Mouse (Mus musculus) embryonic facial prominence, embryonic 10.5 days (tissue): Measurements from ENCODE around the gene Nfyb. TPM values are rescaled to one million over a fixed set of nuclear protein-coding genes. Genes with fewer than 3 reads are reported as not detected.

Experiments
- DNase-seq: peaks from one replicate; pipeline ENCODE4 v3.0.0-alpha.2; 2017; ENCODE audit warnings: low spot score
- H3K27ac ChIP-seq: fragments of 300-500 bp; sonication (generic); replicated peaks from 2 replicates; pipeline ENCODE4 v1.5.1; 2016; ENCODE audit warnings: mild to moderate bottlenecking
- H3K27me3 ChIP-seq: fragments of 300-500 bp; sonication (generic); replicated peaks from 2 replicates; pipeline ENCODE4 v1.6.1; 2016; ENCODE audit warnings: low read depth, mild to moderate bottlenecking; ENCODE audit not compliant: poor library complexity, severe bottlenecking
- H3K36me3 ChIP-seq: fragments of 300-500 bp; sonication (generic); replicated peaks from 2 replicates; pipeline ENCODE4 v1.6.1; 2016; ENCODE audit warnings: mild to moderate bottlenecking, moderate library complexity
- H3K4me1 ChIP-seq: fragments of 300-500 bp; sonication (generic); 2 replicates; pipeline ENCODE4 v1.6.1; 2016
- H3K4me3 ChIP-seq: fragments of 300-500 bp; sonication (generic); 2 replicates; pipeline ENCODE4 v1.5.1; 2016; ENCODE audit warnings: mild to moderate bottlenecking, moderate library complexity
- H3K9me3 ChIP-seq: fragments of 300-500 bp; sonication (generic); 2 replicates; pipeline ENCODE4 v1.6.1; 2016; ENCODE audit warnings: mild to moderate bottlenecking
- WGBS: fragments of 180-500 bp; shearing (Covaris S2); methylation state at CpG from one replicate; pipeline ENCODE4 v1.1.7; 2016; 5-methylcytosine and 5-hydroxymethylcytosine counted together
- polyA plus RNA-seq: library from polyadenylated mRNA; unstranded; fragments of >200 nt; fragmentation: Nextera tagmentation; extraction: Ambion mirVana; gene quantifications from 2 replicates; pipeline ENCODE4 v1.2.1, GENCODE M21; 2016

The Nfyb gene
- polyA plus RNA-seq, 1 experiment from 2014 or later: 56.3 TPM

- H3K27me3 ChIP-seq: no peaks in the 10 kb centered on the region
- WGBS: 32% methylated on average over 12 of the region's 12 CpGs
Measured at GRCm38 (mm10) chr10:82796471-82797118, 32.7 kb upstream of the Nfyb start.

GRCm38 (mm10) chr10:82795767-82796166 is 31.8 kb upstream of the Nfyb start:
- Histone ChIP-seq H3K4me3 (peak overlapping the region; percentile 34), H3K27ac (peak overlapping the region; percentile 78)
- WGBS: 48% methylated on average over 8 of the region's 8 CpGs

More at GRCm38 (mm10) chr10:82796471-82797118, 32.7 kb upstream of the Nfyb start:
- H3K27ac ChIP-seq: peak overlapping the region; percentile 78
- H3K4me3 ChIP-seq: no peak overlapping the region
- DNase-seq: peak; percentile 38
- H3K4me1 ChIP-seq: peaks cover 25% of the 10 kb centered on the region
- H3K36me3 ChIP-seq: no peaks in the 10 kb centered on the region
- H3K9me3 ChIP-seq: peaks cover 2% of the 10 kb centered on the region; the same call in 1 of the 2 replicates

GRCm38 (mm10) chr10:82795071-82795731 is 31.3 kb upstream of the Nfyb start:
- whole genome bisulfite sequencing: 38% methylated on average over 15 of the region's 15 CpGs
- peak overlapping the region; percentile 34 for H3K4me3 ChIP-seq
- DNase-seq: peak; percentile 36

More at GRCm38 (mm10) chr10:82795767-82796166, 31.8 kb upstream of the Nfyb start:
- H3K36me3 ChIP-seq: no peaks in the 10 kb centered on the region
- peaks cover 25% of the 10 kb centered on the region for H3K4me1 ChIP-seq
- H3K9me3 ChIP-seq: peaks cover 2% of the 10 kb centered on the region; the same call in 1 of the 2 replicates
- DNase-seq: no peak
- no peaks in the 10 kb centered on the region for H3K27me3 ChIP-seq

GRCm38 (mm10) chr10:82792311-82792710 is 28.4 kb upstream of the Nfyb start:
- Histone ChIP-seq H3K9me3 (peaks cover 2% of the 10 kb centered on the region; the same call in 1 of the 2 replicates), H3K4me3 (no peak overlapping the region), H3K4me1 (peaks cover 25% of the 10 kb centered on the region), H3K27me3 (no peaks in the 10 kb centered on the region), H3K36me3 (no peaks in the 10 kb centered on the region), H3K27ac (no peak overlapping the region)
- DNase-seq: no peak
- WGBS: 77% methylated on average over 2 of the region's 2 CpGs

More at GRCm38 (mm10) chr10:82795071-82795731, 31.3 kb upstream of the Nfyb start:
- Histone ChIP-seq H3K4me1 (peaks cover 25% of the 10 kb centered on the region), H3K27me3 (no peaks in the 10 kb centered on the region), H3K27ac (peak overlapping the region; percentile 78), H3K9me3 (peaks cover 2% of the 10 kb centered on the region; the same call in 1 of the 2 replicates), H3K36me3 (no peaks in the 10 kb centered on the region)

GRCm38 (mm10) chr10:82791713-82792112 is 27.8 kb upstream of the Nfyb start:
- 90% methylated on average over 3 of the region's 3 CpGs for WGBS
- H3K27me3 ChIP-seq: no peaks in the 10 kb centered on the region
- DNase-seq: no peak
- H3K27ac ChIP-seq: no peak overlapping the region
- H3K4me1 ChIP-seq: peaks cover 20% of the 10 kb centered on the region
- H3K9me3 ChIP-seq: peaks cover 2% of the 10 kb centered on the region; the same call in 1 of the 2 replicates
- H3K36me3 ChIP-seq: no peaks in the 10 kb centered on the region
- no peak overlapping the region for H3K4me3 ChIP-seq

GRCm38 (mm10) chr10:82790504-82790903 is 26.6 kb upstream of the Nfyb start:
- Histone ChIP-seq H3K36me3 (no peaks in the 10 kb centered on the region), H3K4me1 (peaks cover 8% of the 10 kb centered on the region), H3K27ac (no peak overlapping the region), H3K27me3 (no peaks in the 10 kb centered on the region), H3K4me3 (no peak overlapping the region), H3K9me3 (peaks cover 2% of the 10 kb centered on the region; the same call in 1 of the 2 replicates)
- WGBS: 90% methylated on average over 5 of the region's 5 CpGs
- no peak for DNase-seq

GRCm38 (mm10) chr10:82789181-82789580 is 25.2 kb upstream of the Nfyb start:
- DNase-seq: no peak
- peaks cover 2% of the 10 kb centered on the region; the same call in 1 of the 2 replicates for H3K9me3 ChIP-seq
- no peaks in the 10 kb centered on the region for H3K4me1 ChIP-seq
- H3K36me3 ChIP-seq: no peaks in the 10 kb centered on the region
- no peak overlapping the region for H3K27ac ChIP-seq
- H3K4me3 ChIP-seq: no peak overlapping the region
- no peaks in the 10 kb centered on the region for H3K27me3 ChIP-seq

- H3K36me3 ChIP-seq: no peaks in the 10 kb centered on the region
- H3K4me1 ChIP-seq: peaks cover 8% of the 10 kb centered on the region
- H3K9me3 ChIP-seq: no peaks in the 10 kb centered on the region
- H3K4me3 ChIP-seq: no peak overlapping the region
- WGBS: 40% methylated on average over 2 of the region's 2 CpGs
- DNase-seq: no peak
- no peak overlapping the region for H3K27ac ChIP-seq
- no peaks in the 10 kb centered on the region for H3K27me3 ChIP-seq
Measured at GRCm38 (mm10) chr10:82782472-82782871, 18.5 kb upstream of the Nfyb start.

- no peak overlapping the region for H3K27ac ChIP-seq
- H3K9me3 ChIP-seq: no peaks in the 10 kb centered on the region
- no peak overlapping the region for H3K4me3 ChIP-seq
- DNase-seq: no peak
- H3K4me1 ChIP-seq: peaks cover 9% of the 10 kb centered on the region
- no peaks in the 10 kb centered on the region for H3K27me3 ChIP-seq
- H3K36me3 ChIP-seq: no peaks in the 10 kb centered on the region
Measured at GRCm38 (mm10) chr10:82780816-82781215, 16.9 kb upstream of the Nfyb start.

- H3K4me3 ChIP-seq: no peak overlapping the region
- no peaks in the 10 kb centered on the region for H3K9me3 ChIP-seq
- 93% methylated on average over 3 of the region's 3 CpGs for WGBS
- H3K27ac ChIP-seq: no peak overlapping the region
- no peak for DNase-seq
- H3K36me3 ChIP-seq: no peaks in the 10 kb centered on the region
- no peaks in the 10 kb centered on the region for H3K27me3 ChIP-seq
- peaks cover 9% of the 10 kb centered on the region for H3K4me1 ChIP-seq
Measured at GRCm38 (mm10) chr10:82780322-82780721, 16.4 kb upstream of the Nfyb start.

GRCm38 (mm10) chr10:82779831-82780230 is 15.9 kb upstream of the Nfyb start:
- no peak for DNase-seq

GRCm38 (mm10) chr10:82778791-82779549 is 15.0 kb upstream of the Nfyb start:
- 77% methylated on average over 8 of the region's 8 CpGs for WGBS
- H3K4me3 ChIP-seq: no peak overlapping the region
- no peaks in the 10 kb centered on the region for H3K9me3 ChIP-seq
- H3K27me3 ChIP-seq: no peaks in the 10 kb centered on the region
- DNase-seq: no peak
- H3K36me3 ChIP-seq: no peaks in the 10 kb centered on the region
- no peak overlapping the region for H3K27ac ChIP-seq
- H3K4me1 ChIP-seq: peaks cover 9% of the 10 kb centered on the region

More at GRCm38 (mm10) chr10:82779831-82780230, 15.9 kb upstream of the Nfyb start:
- 95% methylated on average over 14 of the region's 14 CpGs for WGBS
- Histone ChIP-seq H3K4me3 (no peak overlapping the region), H3K27ac (no peak overlapping the region), H3K27me3 (no peaks in the 10 kb centered on the region), H3K4me1 (peaks cover 9% of the 10 kb centered on the region), H3K9me3 (no peaks in the 10 kb centered on the region), H3K36me3 (no peaks in the 10 kb centered on the region)
